Comparison of ENCODE assay signal across 9 mouse cellular contexts in genomic region chr14:73524136-73524535, GRCm38 (mm10). TPM values are rescaled to one million over a fixed set of nuclear protein-coding genes. Genes with fewer than 3 reads are reported as not detected.
DNase-seq lines count a peak whose midpoint lies in the region; ATAC-seq and TF ChIP-seq lines count a peak whose summit lies in the region.
"Had no signal": no experiment of that assay in that cellular context is flagged by ENCODE, and none has a peak within 500 bp of the region (broad histone marks: within the 10 kb centered on the region; RNA-seq: fewer than 3 reads in every experiment).

No protein-coding gene starts in this region.

- no peak overlapping the region for H3K9ac ChIP-seq in kidney, postnatal 0 days (ENCODE audit: low read depth, low read length)
- H3K9ac ChIP-seq in MEL (ENCODE audit: control insufficient read depth, low read depth, low read length, poor library complexity, severe bottlenecking): peak overlapping the region; percentile 67
- peak overlapping the region; percentile 65; the same call in 1 of the 2 replicates for H3K9ac ChIP-seq in liver, embryonic 12.5 days

- no peak for TF ChIP-seq CTCF in gastrocnemius, adult 2 months (IDR thresholded peaks at IDR 0.05)
- TF ChIP-seq CTCF in kidney, postnatal 0 days (IDR thresholded peaks at IDR 0.05; ENCODE audit: low read depth): no peak
- TF ChIP-seq CTCF in MEL (IDR thresholded peaks at IDR 0.05 in 2 of 3, conservative IDR thresholded peaks at IDR 0.05 in 1 of 3; ENCODE audit: control insufficient read depth in 1 of 3, insufficient read depth in 1 of 3, low read depth in 2 of 3, low read length in 3 of 3, poor library complexity in 1 of 3, severe bottlenecking in 1 of 3): no peak

- no peaks in the 10 kb centered on the region for H3K9me3 ChIP-seq in kidney, postnatal 0 days (replicated peaks; ENCODE audit: low read length)
- H3K9me3 ChIP-seq in MEL (replicated peaks; ENCODE audit: insufficient read depth, low read length): no peaks in the 10 kb centered on the region
- H3K9me3 ChIP-seq in liver, embryonic 12.5 days (replicated peaks): no peaks in the 10 kb centered on the region
- H3K9me3 ChIP-seq: midbrain, embryonic 13.5 days had no signal

- no peaks in the 10 kb centered on the region; the same call in 1 of the 2 replicates for H3K79me2 ChIP-seq in MEL (ENCODE audit: control insufficient read depth, insufficient read depth, low read length, poor library complexity)

- no peaks in the 10 kb centered on the region for H3K4me1 ChIP-seq in kidney, postnatal 0 days (replicated peaks; ENCODE audit: insufficient read depth, low read length)
- H3K4me1 ChIP-seq in MEL (ENCODE audit: control insufficient read depth in 1 of 2, insufficient read depth in 2 of 2, low read length in 2 of 2): peaks cover 0 to 17% of the 10 kb centered on the region in 2 experiments
- H3K4me1 ChIP-seq in liver, embryonic 12.5 days: peaks cover 14% of the 10 kb centered on the region

- intact Hi-C loops in gastrocnemius, adult 2 months (cut with DNase I): loop anchor here (1.0 to 2.0 kb wide), 2 partner anchors 13 to 28 kb away; partner anchors contain the start of gene Med4
- intact Hi-C loops in gastrocnemius, postnatal 36 days (cut with DNase I): loop anchor here (2.0 kb wide), 1 partner anchor 29 kb away; no protein-coding TSS in a partner anchor

- peak overlapping the region; percentile 73 for H3K4me3 ChIP-seq in gastrocnemius, adult 2 months
- H3K4me3 ChIP-seq in kidney, postnatal 0 days (replicated peaks; ENCODE audit: low read depth, low read length): no peak overlapping the region; the same call in 1 of the 2 replicates
- peak overlapping the region; percentile 51 to 72; a peak in 3 of 4 replicates for H3K4me3 ChIP-seq in MEL (ENCODE audit: control insufficient read depth in 1 of 2, insufficient read depth in 1 of 2, low read depth in 2 of 2, low read length in 2 of 2)
- H3K4me3 ChIP-seq in liver, embryonic 12.5 days: peak overlapping the region; percentile 63

- no peaks in the 10 kb centered on the region for H3K36me3 ChIP-seq in kidney, postnatal 0 days (ENCODE audit: insufficient read depth, low read length)
- H3K36me3 ChIP-seq in MEL (ENCODE audit: control insufficient read depth in 1 of 2, insufficient read depth in 2 of 2, low read length in 2 of 2): peaks cover 0 to 17% of the 10 kb centered on the region in 2 experiments; a peak in 2 of 4 replicates
- H3K36me3 ChIP-seq in liver, embryonic 12.5 days: no peaks in the 10 kb centered on the region
- H3K36me3 ChIP-seq: midbrain, embryonic 13.5 days had no signal

- no peak for TF ChIP-seq EP300 in MEL (IDR thresholded peaks at IDR 0.05; ENCODE audit: low read depth in 1 of 2, low read length in 2 of 2)

- no peak for DNase-seq in gastrocnemius, adult 2 months
- DNase-seq in gastrocnemius, postnatal 36 days: no peak
- no peak for DNase-seq in kidney, postnatal 0 days (ENCODE audit: low spot score)
- no peak for DNase-seq in kidney, postnatal 14 days
- peak; percentile 52 for DNase-seq in MEL (ENCODE audit: low read depth, low spot score)
- no peak for DNase-seq in adrenal gland, postnatal 14 days
- no peak for DNase-seq in cerebellum, adult 8-10 months

- ATAC-seq in kidney, postnatal 0 days (replicated peaks; ENCODE audit: low FRiP score, low read depth): no peak
- ATAC-seq in liver, embryonic 12.5 days: no peak

- H3K27ac ChIP-seq in gastrocnemius, adult 2 months: peak overlapping the region; percentile 93
- H3K27ac ChIP-seq in kidney, postnatal 0 days: no peak overlapping the region
- no peak overlapping the region for H3K27ac ChIP-seq in MEL (ENCODE audit: control insufficient read depth, low read depth, low read length)
- no peak overlapping the region for H3K27ac ChIP-seq in liver, embryonic 12.5 days

- TF ChIP-seq RAD21 in MEL (IDR thresholded peaks at IDR 0.05; ENCODE audit: low read depth, low read length): no peak

- no peak for TF ChIP-seq POLR2A in MEL (IDR thresholded peaks at IDR 0.05; ENCODE audit: control insufficient read depth in 1 of 2, insufficient read depth in 1 of 2, low read depth in 1 of 2, low read length in 2 of 2, poor library complexity in 1 of 2)

- no peaks in the 10 kb centered on the region for H3K27me3 ChIP-seq in kidney, postnatal 0 days (ENCODE audit: insufficient read depth, low read length)
- H3K27me3 ChIP-seq in MEL (ENCODE audit: control insufficient read depth in 1 of 2, insufficient read depth in 2 of 2, low read length in 2 of 2): no peaks in the 10 kb centered on the region
- H3K27me3 ChIP-seq in liver, embryonic 12.5 days (replicated peaks): no peaks in the 10 kb centered on the region

- 74% methylated on average over 3 of the region's 3 CpGs for WGBS in kidney, postnatal 0 days
- 59% methylated on average over 3 of the region's 3 CpGs for WGBS in liver, embryonic 12.5 days (ENCODE audit: insufficient replicate concordance)

- H3K4me2 ChIP-seq in kidney, postnatal 0 days (ENCODE audit: low read length): peak overlapping the region; percentile 49
- peak overlapping the region; percentile 70 for H3K4me2 ChIP-seq in liver, embryonic 12.5 days

TF ChIP-seq in MEL, 35 proteins besides CTCF, POLR2A, EP300 and RAD21:
- TF ChIP-seq CHD2 (IDR thresholded peaks at IDR 0.05; ENCODE audit: low read length) (no peak), UBTF (IDR thresholded peaks at IDR 0.05; ENCODE audit: borderline replicate concordance, insufficient read depth, low read depth, low read length) (no peak), ZKSCAN1 (IDR thresholded peaks at IDR 0.05; ENCODE audit: low read depth, low read length) (no peak), SMC3 (IDR thresholded peaks at IDR 0.05; ENCODE audit: low read depth, low read length) (no peak), POLR2AphosphoS5 (IDR thresholded peaks at IDR 0.05; ENCODE audit: borderline replicate concordance, low read depth, low read length) (no peak), MYC (IDR thresholded peaks at IDR 0.05; ENCODE audit: low read depth, low read length) (no peak), TAL1 (IDR thresholded peaks at IDR 0.05; ENCODE audit: low read length) (no peak), MAFK (IDR thresholded peaks at IDR 0.05; ENCODE audit: borderline replicate concordance, low read depth, low read length) (no peak), USF1 (IDR thresholded peaks at IDR 0.05; ENCODE audit: low read depth, low read length) (no peak), USF2 (IDR thresholded peaks at IDR 0.05; ENCODE audit: borderline replicate concordance in 1 of 2, insufficient read depth in 1 of 2, low read depth in 1 of 2, low read length in 2 of 2) (no peak), RCOR1 (IDR thresholded peaks at IDR 0.05; ENCODE audit: low read depth, low read length) (no peak), MEF2A (IDR thresholded peaks at IDR 0.05; ENCODE audit: extremely low read depth, insufficient replicate concordance, low read depth, low read length, poor library complexity, severe bottlenecking) (no peak), SIN3A (IDR thresholded peaks at IDR 0.05; ENCODE audit: low read length) (no peak), POLR2AphosphoS2 (IDR thresholded peaks at IDR 0.05; ENCODE audit: low read length) (no peak), MAX (IDR thresholded peaks at IDR 0.05; ENCODE audit: low read length) (no peak), GATA1 (IDR thresholded peaks at IDR 0.05; ENCODE audit: low read depth, low read length) (no peak)

RNA-seq across cellular contexts. Expression of gene Sucla2, which starts 1.0 kb away (rescaled TPM):
- 100 to 1,000 TPM; 428 to 488 TPM for total RNA-seq in gastrocnemius, adult 2 months (2021)
- total RNA-seq in gastrocnemius, postnatal 36 days (2021): 100 to 1,000 TPM; 486 to 490 TPM
- polyA plus RNA-seq in kidney, postnatal 0 days (2015; fragmentation: Nextera tagmentation; extraction: Ambion mirVana): 172 and 179 TPM in 2 replicates
- 59.4 and 63.0 TPM in 2 replicates for total RNA-seq in MEL (2012; rRNA removed)
- 10 to 100 TPM; 61.6 to 65.5 TPM for polyA plus RNA-seq in MEL (2012; ENCODE audit: insufficient read depth in 1 of 2, insufficient read length in 2 of 2, low read depth in 1 of 2, low replicate concordance in 2 of 2, missing spikeins in 1 of 2)
- polyA plus RNA-seq in liver, embryonic 12.5 days (2016; fragmentation: Nextera tagmentation; extraction: Ambion mirVana): 62.5 and 65.1 TPM in 2 replicates
- 999 and 1,057 TPM in 2 replicates for total RNA-seq in adrenal gland, postnatal 14 days (2021)

RNA-seq across cellular contexts. Expression of gene Med4, which starts 14.3 kb away (rescaled TPM):
- total RNA-seq in gastrocnemius, adult 2 months (2021): 10 to 100 TPM; 13.4 to 16.1 TPM
- total RNA-seq in gastrocnemius, postnatal 36 days (2021): 10 to 100 TPM in 1 of 2 experiments, 1 to 10 TPM in 1; 9.3 to 11.8 TPM
- polyA plus RNA-seq in kidney, postnatal 0 days (2015; fragmentation: Nextera tagmentation; extraction: Ambion mirVana): 66.5 and 70.2 TPM in 2 replicates
- 62.2 and 65.2 TPM in 2 replicates for total RNA-seq in MEL (2012; rRNA removed)
- 10 to 100 TPM in 1 of 2 experiments, not detected in 1; 69.2 TPM for polyA plus RNA-seq in MEL (2012; ENCODE audit: insufficient read depth in 1 of 2, insufficient read length in 2 of 2, low read depth in 1 of 2, low replicate concordance in 2 of 2, missing spikeins in 1 of 2)
- polyA plus RNA-seq in liver, embryonic 12.5 days (2016; fragmentation: Nextera tagmentation; extraction: Ambion mirVana): 43.0 and 45.1 TPM in 2 replicates
- total RNA-seq in adrenal gland, postnatal 14 days (2021): 25.9 and 30.6 TPM in 2 replicates

RNA-seq across cellular contexts. Expression of gene Nudt15, which starts 23.9 kb away (rescaled TPM):
- total RNA-seq in gastrocnemius, adult 2 months (2021): 1 to 10 TPM; 6.7 to 7.2 TPM
- total RNA-seq in gastrocnemius, postnatal 36 days (2021): 1 to 10 TPM; 6.1 to 6.4 TPM
- polyA plus RNA-seq in kidney, postnatal 0 days (2015; fragmentation: Nextera tagmentation; extraction: Ambion mirVana): 7.9 and 8.9 TPM in 2 replicates
- total RNA-seq in MEL (2012; rRNA removed): 8.4 and 8.8 TPM in 2 replicates
- 10 to 100 TPM in 1 of 2 experiments, not detected in 1; 12.3 TPM for polyA plus RNA-seq in MEL (2012; ENCODE audit: insufficient read depth in 1 of 2, insufficient read length in 2 of 2, low read depth in 1 of 2, low replicate concordance in 2 of 2, missing spikeins in 1 of 2)
- 5.5 and 5.8 TPM in 2 replicates for polyA plus RNA-seq in liver, embryonic 12.5 days (2016; fragmentation: Nextera tagmentation; extraction: Ambion mirVana)
- 8.9 and 9.6 TPM in 2 replicates for total RNA-seq in adrenal gland, postnatal 14 days (2021)
